Mouse (Mus musculus): ENCODE results near the gene Tbx5. TPM values are rescaled to one million over a fixed set of nuclear protein-coding genes. Genes with fewer than 3 reads are reported as not detected.

Tbx5 gene
- 1.5 and 2.7 TPM in 2 replicates for polyA plus RNA-seq (2012; ENCODE audit: insufficient read depth, insufficient read length, missing spikeins)

GRCm38 (mm10) chr5:119832479-119832796, at the start of gene Tbx5:
Gene Tbx5 (plus strand): TSS chr5:119832668.
- Histone ChIP-seq H3K4me3 (ENCODE audit: insufficient read depth, low read depth, low read length) (peak within 1 kb of the TSS; percentile 58), H3K27ac (replicated peaks; ENCODE audit: low read depth, low read length) (peak within 1 kb of the TSS; percentile 77), H3K4me1 (ENCODE audit: control insufficient read depth, insufficient read depth, insufficient read length, low read length) (0 out of 2 replicates have a peak, but pooled peaks cover 3% of the 10 kb centered on the region)

GRCm38 (mm10) chr5:119785959-119786358, 46.5 kb upstream of the Tbx5 start:
- Histone ChIP-seq H3K4me3 (ENCODE audit: insufficient read depth, low read depth, low read length) (no peak overlapping the region), H3K27ac (replicated peaks; ENCODE audit: low read depth, low read length) (no peak overlapping the region), H3K4me1 (ENCODE audit: control insufficient read depth, insufficient read depth, insufficient read length, low read length) (no peaks in the 10 kb centered on the region)

- Histone ChIP-seq H3K4me1 (ENCODE audit: control insufficient read depth, insufficient read depth, insufficient read length, low read length) (no peaks in the 10 kb centered on the region), H3K27ac (replicated peaks; ENCODE audit: low read depth, low read length) (no peak overlapping the region), H3K4me3 (ENCODE audit: insufficient read depth, low read depth, low read length) (no peak overlapping the region)
These were observed 40.8 kb upstream of the Tbx5 start for GRCm38 (mm10) chr5:119791664-119792063.

- Histone ChIP-seq H3K4me1 (ENCODE audit: control insufficient read depth, insufficient read depth, insufficient read length, low read length) (no peaks in the 10 kb centered on the region), H3K27ac (replicated peaks; ENCODE audit: low read depth, low read length) (no peak overlapping the region), H3K4me3 (ENCODE audit: insufficient read depth, low read depth, low read length) (no peak overlapping the region)
These were observed 38.5 kb upstream of the Tbx5 start for GRCm38 (mm10) chr5:119793972-119794371.

GRCm38 (mm10) chr5:119795376-119795775, 37.1 kb upstream of the Tbx5 start:
- Histone ChIP-seq H3K27ac (replicated peaks; ENCODE audit: low read depth, low read length) (no peak overlapping the region), H3K4me1 (ENCODE audit: control insufficient read depth, insufficient read depth, insufficient read length, low read length) (no peaks in the 10 kb centered on the region), H3K4me3 (ENCODE audit: insufficient read depth, low read depth, low read length) (no peak overlapping the region)

GRCm38 (mm10) chr5:119795777-119796176, 36.7 kb upstream of the Tbx5 start:
- Histone ChIP-seq H3K27ac (replicated peaks; ENCODE audit: low read depth, low read length) (no peak overlapping the region), H3K4me3 (ENCODE audit: insufficient read depth, low read depth, low read length) (no peak overlapping the region)

GRCm38 (mm10) chr5:119796443-119797160, 35.9 kb upstream of the Tbx5 start:
- no peak overlapping the region for H3K4me3 ChIP-seq (ENCODE audit: insufficient read depth, low read depth, low read length)
- H3K4me1 ChIP-seq (ENCODE audit: control insufficient read depth, insufficient read depth, insufficient read length, low read length) = no peaks in the 10 kb centered on the region
- no peak overlapping the region for H3K27ac ChIP-seq (replicated peaks; ENCODE audit: low read depth, low read length)

More at GRCm38 (mm10) chr5:119795777-119796176, 36.7 kb upstream of the Tbx5 start:
- H3K4me1 ChIP-seq (ENCODE audit: control insufficient read depth, insufficient read depth, insufficient read length, low read length) = no peaks in the 10 kb centered on the region

- Histone ChIP-seq H3K4me1 (ENCODE audit: control insufficient read depth, insufficient read depth, insufficient read length, low read length) (no peaks in the 10 kb centered on the region), H3K27ac (replicated peaks; ENCODE audit: low read depth, low read length) (no peak overlapping the region), H3K4me3 (ENCODE audit: insufficient read depth, low read depth, low read length) (no peak overlapping the region)
These were observed 34.8 kb upstream of the Tbx5 start for GRCm38 (mm10) chr5:119797580-119798150.

GRCm38 (mm10) chr5:119798261-119798660, 34.2 kb upstream of the Tbx5 start:
- H3K4me3 ChIP-seq (ENCODE audit: insufficient read depth, low read depth, low read length) = no peak overlapping the region

GRCm38 (mm10) chr5:119798713-119799418, 33.6 kb upstream of the Tbx5 start:
- Histone ChIP-seq H3K4me3 (ENCODE audit: insufficient read depth, low read depth, low read length) (no peak overlapping the region), H3K4me1 (ENCODE audit: control insufficient read depth, insufficient read depth, insufficient read length, low read length) (no peaks in the 10 kb centered on the region), H3K27ac (replicated peaks; ENCODE audit: low read depth, low read length) (no peak overlapping the region)

More at GRCm38 (mm10) chr5:119798261-119798660, 34.2 kb upstream of the Tbx5 start:
- no peaks in the 10 kb centered on the region for H3K4me1 ChIP-seq (ENCODE audit: control insufficient read depth, insufficient read depth, insufficient read length, low read length)
- H3K27ac ChIP-seq (replicated peaks; ENCODE audit: low read depth, low read length) = no peak overlapping the region

GRCm38 (mm10) chr5:119799419-119800242, 32.8 kb upstream of the Tbx5 start:
- Histone ChIP-seq H3K4me3 (ENCODE audit: insufficient read depth, low read depth, low read length) (no peak overlapping the region), H3K4me1 (ENCODE audit: control insufficient read depth, insufficient read depth, insufficient read length, low read length) (no peaks in the 10 kb centered on the region), H3K27ac (replicated peaks; ENCODE audit: low read depth, low read length) (no peak overlapping the region)

GRCm38 (mm10) chr5:119800243-119800665, 32.2 kb upstream of the Tbx5 start:
- H3K4me1 ChIP-seq (ENCODE audit: control insufficient read depth, insufficient read depth, insufficient read length, low read length) = no peaks in the 10 kb centered on the region
- no peak overlapping the region for H3K27ac ChIP-seq (replicated peaks; ENCODE audit: low read depth, low read length)
- no peak overlapping the region for H3K4me3 ChIP-seq (ENCODE audit: insufficient read depth, low read depth, low read length)

- H3K4me1 ChIP-seq (ENCODE audit: control insufficient read depth, insufficient read depth, insufficient read length, low read length) = no peaks in the 10 kb centered on the region
- H3K27ac ChIP-seq (replicated peaks; ENCODE audit: low read depth, low read length) = no peak overlapping the region
- H3K4me3 ChIP-seq (ENCODE audit: insufficient read depth, low read depth, low read length) = 0 out of 2 replicates have a peak overlapping the region, but pooled peaks have one; percentile 9
These were observed 29.7 kb upstream of the Tbx5 start for GRCm38 (mm10) chr5:119802617-119803410.

Measured in brown adipose tissue, adult 24 weeks (tissue).